Mouse (Mus musculus) cerebellum, adult 2 months (tissue): ENCODE results near the gene Gm20441.

Source experiments
- CTCF ChIP-seq: fragments of 200-500 bp; IDR thresholded peaks from 2 replicates; pipeline ENCODE4 v1.5.1; 2011; ENCODE audit warnings: low read depth, mild to moderate bottlenecking, control low read depth, low read length, moderate library complexity, borderline replicate concordance; ENCODE audit not compliant: insufficient read depth
- POLR2A ChIP-seq: fragments of 200-500 bp; IDR thresholded peaks from 2 replicates; pipeline ENCODE4 v1.6.1; 2011; ENCODE audit warnings: low read length, control low read depth, borderline replicate concordance; ENCODE audit not compliant: insufficient read depth

GRCm38 (mm10) chr10:75789081-75789735 lies 8.5 kb upstream of the Gm20441 start:
- TF ChIP-seq POLR2A (no peak), CTCF (no peak)
